Mouse (Mus musculus): ENCODE measurements around the gene Olfm1. TPM values are rescaled to one million over a fixed set of nuclear protein-coding genes. Genes with fewer than 3 reads are reported as not detected.

The Olfm1 gene
- polyA plus RNA-seq, 1 experiment, result 8.6 TPM

GRCm38 (mm10) chr2:28275345-28275744 lies 82.6 kb downstream of the Olfm1 start:
- 86% methylated on average over 3 of the region's 3 CpGs for WGBS
- no peak for DNase-seq (ENCODE audit: low read depth, low spot score)

GRCm38 (mm10) chr2:28278150-28278549 lies 85.4 kb downstream of the Olfm1 start:
- DNase-seq (ENCODE audit: low read depth, low spot score), result no peak
- WGBS, result 13% methylated on average over 7 of the region's 7 CpGs

GRCm38 (mm10) chr2:28278853-28279252 lies 86.1 kb downstream of the Olfm1 start:
- 76% methylated on average over 10 of the region's 10 CpGs for WGBS
- DNase-seq (ENCODE audit: low read depth, low spot score), result no peak

Other genes starting within 250 kb of the Olfm1 start
- gene Fcnb, start 108.1 kb upstream of the Olfm1 start, polyA plus RNA-seq (2012; rRNA removed), result not detected in 2 replicates

All from large intestine, adult 2 months (tissue).